In genomic region chr2:178622801-178623200, GRCm38 (mm10) we compare ENCODE assay signal across 13 mouse cellular contexts.
A peak's percentile ranks its signal among the peaks of the same experiment; 100 is the strongest.
DNase-seq lines count a peak whose midpoint lies in the region; ATAC-seq and TF ChIP-seq lines count a peak whose summit lies in the region.
"Had no signal": no experiment of that assay in that cellular context is flagged by ENCODE, and none has a peak within 500 bp of the region (broad histone marks: within the 10 kb centered on the region; RNA-seq: fewer than 3 reads in every experiment).

No protein-coding gene starts in this region.

- no peak for TF ChIP-seq CTCF in hindbrain, postnatal 0 days (IDR thresholded peaks at IDR 0.05; ENCODE audit: low read depth)

- 69% methylated on average over 3 of the region's 3 CpGs for WGBS in hindbrain, postnatal 0 days
- WGBS in hindbrain, embryonic 16.5 days, result 73% methylated on average over 3 of the region's 3 CpGs
- 68% methylated on average over 3 of the region's 3 CpGs for WGBS in midbrain, embryonic 13.5 days
- 76% methylated on average over 3 of the region's 3 CpGs for WGBS in midbrain, embryonic 14.5 days
- 48% methylated on average over 3 of the region's 3 CpGs for WGBS in stomach, embryonic 14.5 days

- no peak overlapping the region for H3K4me3 ChIP-seq in hindbrain, postnatal 0 days (ENCODE audit: low read length)
- no peak overlapping the region for H3K4me3 ChIP-seq in hindbrain, embryonic 16.5 days (ENCODE audit: low read length)
- no peak overlapping the region for H3K4me3 ChIP-seq in midbrain, embryonic 13.5 days (replicated peaks)
- H3K4me3 ChIP-seq in midbrain, embryonic 14.5 days (replicated peaks; ENCODE audit: low read depth, low read length), result no peak overlapping the region
- no peak overlapping the region for H3K4me3 ChIP-seq in stomach, embryonic 14.5 days (ENCODE audit: low read depth, low read length)
- H3K4me3 ChIP-seq: neural tube, embryonic 13.5 days had no signal

- H3K4me1 ChIP-seq in hindbrain, postnatal 0 days (ENCODE audit: insufficient read depth, low read length), result no peaks in the 10 kb centered on the region
- no peaks in the 10 kb centered on the region for H3K4me1 ChIP-seq in hindbrain, embryonic 16.5 days (ENCODE audit: control insufficient read depth, insufficient read depth, low read depth, low read length)
- peaks cover 5% of the 10 kb centered on the region for H3K4me1 ChIP-seq in midbrain, embryonic 13.5 days (replicated peaks)
- H3K4me1 ChIP-seq in midbrain, embryonic 14.5 days (ENCODE audit: control insufficient read depth, insufficient read depth, low read length), result 0 out of 2 replicates have a peak, but pooled peaks cover 3% of the 10 kb centered on the region
- H3K4me1 ChIP-seq in stomach, embryonic 14.5 days (ENCODE audit: control insufficient read depth, insufficient read depth, low read length), result peaks cover 12% of the 10 kb centered on the region

- no peak overlapping the region for H3K4me2 ChIP-seq in hindbrain, postnatal 0 days (ENCODE audit: low read depth, low read length)
- no peak overlapping the region for H3K4me2 ChIP-seq in hindbrain, embryonic 16.5 days (ENCODE audit: low read length)
- H3K4me2 ChIP-seq in midbrain, embryonic 13.5 days (replicated peaks), result no peak overlapping the region
- H3K4me2 ChIP-seq in midbrain, embryonic 14.5 days (ENCODE audit: low read length), result no peak overlapping the region
- no peak overlapping the region for H3K4me2 ChIP-seq in stomach, embryonic 14.5 days (replicated peaks; ENCODE audit: low read depth, low read length)
- H3K4me2 ChIP-seq: heart, embryonic 11.5 days; neural tube, embryonic 13.5 days had no signal

- ATAC-seq in hindbrain, postnatal 0 days, result peak; percentile 53
- no peak for ATAC-seq in hindbrain, embryonic 16.5 days
- ATAC-seq in midbrain, embryonic 13.5 days, result peak; percentile 74; the same call in 1 of the 2 replicates
- no peak for ATAC-seq in midbrain, embryonic 14.5 days (ENCODE audit: low FRiP score, low TSS enrichment)
- ATAC-seq in stomach, embryonic 14.5 days (ENCODE audit: insufficient number of reproducible peaks, insufficient read depth, low FRiP score, low read depth), result peak; percentile 53; the same call in 1 of the 2 replicates

- H3K9me3 ChIP-seq in hindbrain, postnatal 0 days (ENCODE audit: low read length), result no peaks in the 10 kb centered on the region
- H3K9me3 ChIP-seq in hindbrain, embryonic 16.5 days (ENCODE audit: control insufficient read depth, low read length), result no peaks in the 10 kb centered on the region
- H3K9me3 ChIP-seq in midbrain, embryonic 13.5 days, result no peaks in the 10 kb centered on the region
- no peaks in the 10 kb centered on the region for H3K9me3 ChIP-seq in midbrain, embryonic 14.5 days (ENCODE audit: control insufficient read depth, low read length)
- H3K9me3 ChIP-seq in stomach, embryonic 14.5 days (ENCODE audit: control insufficient read depth, low read depth, low read length), result no peaks in the 10 kb centered on the region
- H3K9me3 ChIP-seq: neural tube, embryonic 13.5 days had no signal

- no peak overlapping the region for H3K27ac ChIP-seq in hindbrain, postnatal 0 days
- H3K27ac ChIP-seq in hindbrain, embryonic 16.5 days (ENCODE audit: low read depth, low read length), result no peak overlapping the region
- H3K27ac ChIP-seq in midbrain, embryonic 13.5 days, result no peak overlapping the region
- H3K27ac ChIP-seq in midbrain, embryonic 14.5 days (replicated peaks; ENCODE audit: low read depth, low read length), result no peak overlapping the region
- H3K27ac ChIP-seq in stomach, embryonic 14.5 days (ENCODE audit: low read length), result no peak overlapping the region
- H3K27ac ChIP-seq: neural tube, embryonic 13.5 days had no signal

- H3K27me3 ChIP-seq in hindbrain, postnatal 0 days (ENCODE audit: insufficient read depth, low read length), result no peaks in the 10 kb centered on the region
- H3K27me3 ChIP-seq in hindbrain, embryonic 16.5 days (replicated peaks; ENCODE audit: control insufficient read depth, insufficient read depth, low read length), result no peaks in the 10 kb centered on the region
- 0 out of 2 replicates have a peak, but pooled peaks cover 2% of the 10 kb centered on the region for H3K27me3 ChIP-seq in midbrain, embryonic 13.5 days
- no peaks in the 10 kb centered on the region for H3K27me3 ChIP-seq in midbrain, embryonic 14.5 days (ENCODE audit: control insufficient read depth, insufficient read depth, low read length)
- no peaks in the 10 kb centered on the region for H3K27me3 ChIP-seq in stomach, embryonic 14.5 days (ENCODE audit: control insufficient read depth, insufficient read depth, low read length)
- H3K27me3 ChIP-seq: neural tube, embryonic 13.5 days had no signal

- no peaks in the 10 kb centered on the region for H3K36me3 ChIP-seq in hindbrain, postnatal 0 days (ENCODE audit: insufficient read depth, low read length)
- H3K36me3 ChIP-seq in hindbrain, embryonic 16.5 days (ENCODE audit: control insufficient read depth, insufficient read depth, low read length), result no peaks in the 10 kb centered on the region
- no peaks in the 10 kb centered on the region for H3K36me3 ChIP-seq in midbrain, embryonic 13.5 days
- H3K36me3 ChIP-seq in midbrain, embryonic 14.5 days (ENCODE audit: control insufficient read depth, insufficient read depth, low read length), result no peaks in the 10 kb centered on the region
- no peaks in the 10 kb centered on the region for H3K36me3 ChIP-seq in stomach, embryonic 14.5 days (ENCODE audit: control insufficient read depth, insufficient read depth, low read length)
- H3K36me3 ChIP-seq: neural tube, embryonic 13.5 days had no signal

- intact Hi-C loops in gastrocnemius, postnatal 14 days (cut with DNase I; ENCODE audit: low total_unique reads), result no loop called here

- H3K9ac ChIP-seq in hindbrain, postnatal 0 days (replicated peaks; ENCODE audit: low read length), result no peak overlapping the region
- no peak overlapping the region for H3K9ac ChIP-seq in hindbrain, embryonic 16.5 days (ENCODE audit: low read depth, low read length)
- H3K9ac ChIP-seq in midbrain, embryonic 13.5 days (replicated peaks), result no peak overlapping the region
- H3K9ac ChIP-seq in midbrain, embryonic 14.5 days (replicated peaks; ENCODE audit: low read length), result no peak overlapping the region
- H3K9ac ChIP-seq in stomach, embryonic 14.5 days (replicated peaks; ENCODE audit: low read depth, low read length), result no peak overlapping the region
- H3K9ac ChIP-seq: neural tube, embryonic 13.5 days had no signal

- no peak for DNase-seq in hindbrain, postnatal 0 days (ENCODE audit: low spot score)
- no peak for DNase-seq in midbrain, embryonic 14.5 days
- DNase-seq in layer of hippocampus, adult 9-11 months, result peak; percentile 43
- DNase-seq in adrenal gland, postnatal 4 days (ENCODE audit: low spot score in 2 of 2), result no peak
- DNase-seq in gastrocnemius, postnatal 14 days, result no peak
- DNase-seq: cerebellum, adult 2 months; kidney, postnatal 36 days; lung, adult 2 months had no signal

Comparison
In these comparisons a context has a peak if more than half of its experiments do, and no peak if none do; other contexts are left out.
1. ATAC-seq: peak in hindbrain, postnatal 0 days (single experiment), midbrain, embryonic 13.5 days (single experiment) and stomach, embryonic 14.5 days (single experiment); none in hindbrain, embryonic 16.5 days (single experiment) and midbrain, embryonic 14.5 days (single experiment).